Mouse (Mus musculus): ENCODE measurements at regions not wholly inside any gene's neighbourhood (a gene's known extent, or its start where the extent isn't known, plus 50 kb on each side); places are given as distances from the start of the nearest gene placed in this dataset.

GRCm38 (mm10) chr14:29878423-29878800, 89.7 kb upstream of the Selenok start:
- TF ChIP-seq ZC3H11A (IDR thresholded peaks at IDR 0.05; ENCODE audit: low read depth, low read length) (no peak), CHD1 (IDR thresholded peaks at IDR 0.05; ENCODE audit: low read depth, low read length) (no peak), USF2 (conservative IDR thresholded peaks at IDR 0.05; ENCODE audit: low read depth, low read length) (no peak), CHD2 (IDR thresholded peaks at IDR 0.05; ENCODE audit: low read length) (no peak), ZKSCAN1 (IDR thresholded peaks at IDR 0.05; ENCODE audit: borderline replicate concordance, low read depth, low read length) (no peak), ELF1 (IDR thresholded peaks at IDR 0.05; ENCODE audit: low read depth, low read length) (no peak), JUN (IDR thresholded peaks at IDR 0.05; ENCODE audit: insufficient read depth, low read depth, low read length) (no peak), UBTF (IDR thresholded peaks at IDR 0.05; ENCODE audit: low read depth, low read length) (no peak), MXI1 (IDR thresholded peaks at IDR 0.05; ENCODE audit: low read depth, low read length) (no peak), NRF1 (IDR thresholded peaks at IDR 0.05; ENCODE audit: low read depth, low read length) (no peak), CTCF (conservative IDR thresholded peaks at IDR 0.05 in 1 of 2, IDR thresholded peaks at IDR 0.05 in 1 of 2; ENCODE audit: low read depth in 2 of 2, low read length in 2 of 2) (no peak), MAZ (IDR thresholded peaks at IDR 0.05; ENCODE audit: low read depth, low read length) (no peak)
- H3K27ac ChIP-seq (ENCODE audit: insufficient read depth, low read depth): no peak overlapping the region
- in situ Hi-C loops (cut with MboI; ENCODE audit: low pct_ligation_motif_present, low pct_unique_long_range_greater_than_20kb, low sequenced_read_pairs) (no loop called here), dilution Hi-C loops (cut with MboI; ENCODE audit: extremely low pct_ligation_motif_present, extremely low pct_unique_long_range_greater_than_20kb, low sequenced_read_pairs) (no loop called here)
- H3K36me3 ChIP-seq (replicated peaks in 1 of 2; ENCODE audit: control insufficient read depth in 1 of 2, insufficient read depth in 1 of 2, low read length in 1 of 2): no peaks in the 10 kb centered on the region
- no peaks in the 10 kb centered on the region for H3K9me3 ChIP-seq (replicated peaks; ENCODE audit: low read length)
- no peak overlapping the region for H3K4me3 ChIP-seq (replicated peaks in 1 of 3; ENCODE audit: low read depth in 2 of 3, low read length in 2 of 3, poor library complexity in 1 of 3)
- H3K27me3 ChIP-seq (replicated peaks): peaks cover 28% of the 10 kb centered on the region
- peaks cover 4 to 15% of the 10 kb centered on the region in 2 experiments; a peak in 3 of 4 replicates for H3K4me1 ChIP-seq (ENCODE audit: control insufficient read depth in 1 of 2, insufficient read depth in 2 of 2)
- no peaks in the 10 kb centered on the region for H3K79me2 ChIP-seq (replicated peaks; ENCODE audit: control insufficient read depth, extremely low read depth, insufficient read depth, poor library complexity, severe bottlenecking)
- DNase-seq (ENCODE audit: extremely low read depth): no peak
- H3K4me2 ChIP-seq (ENCODE audit: insufficient read depth, low read depth, poor library complexity, severe bottlenecking): no peak overlapping the region
- no peak overlapping the region for H3K9ac ChIP-seq (ENCODE audit: insufficient read depth, low read depth)

DNA sequence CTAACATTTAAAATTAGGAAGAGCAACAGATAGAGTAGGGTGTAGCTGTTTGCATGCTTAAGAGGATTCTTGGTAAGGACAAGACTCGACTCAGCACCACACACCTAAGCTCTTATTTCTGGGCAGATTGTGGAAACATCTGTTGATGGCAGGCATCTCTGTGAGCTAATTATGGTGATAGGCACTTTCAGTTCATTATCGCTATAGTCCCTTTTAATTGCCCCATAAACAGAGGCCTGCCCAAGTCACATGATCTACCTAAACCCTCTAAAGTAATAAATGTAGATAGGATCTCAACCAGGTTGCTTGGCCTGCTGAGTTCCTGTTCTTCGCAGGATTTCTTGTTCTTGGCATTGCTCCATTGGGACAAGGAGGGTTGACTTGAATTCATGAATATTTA, 88.8 kb upstream of the Selenok start:
- TF ChIP-seq NRF1 (IDR thresholded peaks at IDR 0.05; ENCODE audit: low read depth, low read length): no peak
- no peak for TF ChIP-seq MAX (IDR thresholded peaks at IDR 0.05; ENCODE audit: low read length)
- no peak for TF ChIP-seq ZKSCAN1 (IDR thresholded peaks at IDR 0.05; ENCODE audit: borderline replicate concordance, low read depth, low read length)
- no peak for TF ChIP-seq CHD1 (IDR thresholded peaks at IDR 0.05; ENCODE audit: low read depth, low read length)
- TF ChIP-seq GABPA (IDR thresholded peaks at IDR 0.05; ENCODE audit: insufficient replicate concordance, low read depth, low read length): no peak
- TF ChIP-seq UBTF (IDR thresholded peaks at IDR 0.05; ENCODE audit: low read depth, low read length): no peak
- TF ChIP-seq ZC3H11A (IDR thresholded peaks at IDR 0.05; ENCODE audit: low read depth, low read length): no peak
- TF ChIP-seq NELFE (IDR thresholded peaks at IDR 0.05; ENCODE audit: low read depth, low read length): no peak
- dilution Hi-C loops (cut with MboI; ENCODE audit: extremely low pct_ligation_motif_present, extremely low pct_unique_long_range_greater_than_20kb, low sequenced_read_pairs): no loop called here

More for the DNA sequence above, 88.8 kb upstream of the Selenok start:
- H3K79me2 ChIP-seq (replicated peaks; ENCODE audit: control insufficient read depth, extremely low read depth, insufficient read depth, poor library complexity, severe bottlenecking): no peaks in the 10 kb centered on the region
- H3K36me3 ChIP-seq (replicated peaks in 1 of 2; ENCODE audit: control insufficient read depth in 1 of 2, insufficient read depth in 1 of 2, low read length in 1 of 2): no peaks in the 10 kb centered on the region
- in situ Hi-C loops (cut with MboI; ENCODE audit: low pct_ligation_motif_present, low pct_unique_long_range_greater_than_20kb, low sequenced_read_pairs): no loop called here
- no peak overlapping the region for H3K4me3 ChIP-seq (replicated peaks in 1 of 3; ENCODE audit: low read depth in 2 of 3, low read length in 2 of 3, poor library complexity in 1 of 3)
- H3K9me3 ChIP-seq (replicated peaks; ENCODE audit: low read length): no peaks in the 10 kb centered on the region
- H3K9ac ChIP-seq (ENCODE audit: insufficient read depth, low read depth): no peak overlapping the region
- peaks cover 25% of the 10 kb centered on the region for H3K27me3 ChIP-seq (replicated peaks)
- no peak for DNase-seq (ENCODE audit: extremely low read depth)
- no peak overlapping the region for H3K27ac ChIP-seq (ENCODE audit: insufficient read depth, low read depth)
- no peak overlapping the region for H3K4me2 ChIP-seq (ENCODE audit: insufficient read depth, low read depth, poor library complexity, severe bottlenecking)
- peaks cover 4 to 15% of the 10 kb centered on the region in 2 experiments; a peak in 3 of 4 replicates for H3K4me1 ChIP-seq (ENCODE audit: control insufficient read depth in 1 of 2, insufficient read depth in 2 of 2)
